Mouse (Mus musculus) heart, postnatal 4 days (tissue): ENCODE results near the gene Chst8. TPM values are rescaled to one million over a fixed set of nuclear protein-coding genes. Genes with fewer than 3 reads are reported as not detected.

Source experiments
- total RNA-seq, 2 experiments: library from RNA; stranded (reverse); gene quantifications; 2 replicates each; pipeline ENCODE4 v1.2.3; 2021

The Chst8 gene
- total RNA-seq, 2 experiments from 2014 or later = 0.38 to 0.74 TPM

Other genes with a start within 250 kb of the Chst8 start
- gene Kctd15, start 156.0 kb downstream of the Chst8 start, total RNA-seq = 1 to 10 TPM; 3.4 to 5.1 TPM
- 10 to 100 TPM; 24.4 to 26.9 TPM for gene Pepd, start 99.7 kb upstream of the Chst8 start, total RNA-seq
- 10 to 100 TPM; 17.4 to 19.3 TPM for gene Cebpg, start 243.9 kb upstream of the Chst8 start, total RNA-seq